In genomic region chrX:21695220-21695619, GRCm38 (mm10) we compare ENCODE assay signal across 51 mouse cellular contexts. TPM values are rescaled to one million over a fixed set of nuclear protein-coding genes. Genes with fewer than 3 reads are reported as not detected.
"Had no signal": no experiment of that assay in that cellular context is flagged by ENCODE, and none has a peak within 500 bp of the region (broad histone marks: within the 10 kb centered on the region; RNA-seq: fewer than 3 reads in every experiment).

No protein-coding gene starts in this region.

- DNase-seq: heart, postnatal 10 days; heart, postnatal 14 days; heart, postnatal 36 days; heart, postnatal 4 days; kidney, adult 11 months; kidney, adult 18-20 months; kidney, adult 2 months; kidney, adult 8-10 months; kidney, adult 9 months; kidney, postnatal 10 days; kidney, postnatal 14 days; kidney, postnatal 25 days; kidney, postnatal 36 days; kidney, postnatal 4 days; layer of hippocampus, adult 9-11 months; layer of hippocampus, postnatal 36 days had no signal

- H3K4me3 ChIP-seq: heart, embryonic 10.5 days; heart, embryonic 12.5 days; heart, embryonic 13.5 days; heart, embryonic 15.5 days; hindbrain, embryonic 10.5 days; hindbrain, embryonic 12.5 days; hindbrain, embryonic 13.5 days; hindbrain, embryonic 15.5 days; intestine, embryonic 15.5 days; kidney, embryonic 15.5 days; layer of hippocampus, adult 2 months had no signal

- H3K9me3 ChIP-seq: heart, embryonic 10.5 days; heart, embryonic 12.5 days; heart, embryonic 13.5 days; heart, embryonic 15.5 days; hindbrain, embryonic 10.5 days; hindbrain, embryonic 12.5 days; hindbrain, embryonic 13.5 days; hindbrain, embryonic 15.5 days; intestine, embryonic 15.5 days; kidney, embryonic 15.5 days had no signal

- H3K27ac ChIP-seq: heart, embryonic 10.5 days; heart, embryonic 13.5 days; heart, embryonic 15.5 days; hindbrain, embryonic 10.5 days; hindbrain, embryonic 12.5 days; hindbrain, embryonic 13.5 days; hindbrain, embryonic 14.5 days; hindbrain, embryonic 15.5 days; hindbrain, postnatal 0 days; intestine, embryonic 15.5 days; kidney, embryonic 15.5 days; kidney, postnatal 0 days; layer of hippocampus, adult 2 months had no signal

- H3K4me2 ChIP-seq: heart, embryonic 11.5 days; heart, embryonic 12.5 days; heart, embryonic 13.5 days; heart, embryonic 15.5 days; hindbrain, embryonic 12.5 days; hindbrain, embryonic 13.5 days; hindbrain, embryonic 14.5 days; hindbrain, embryonic 15.5 days; intestine, embryonic 15.5 days; kidney, embryonic 15.5 days had no signal

- H3K9ac ChIP-seq: heart, embryonic 12.5 days; heart, embryonic 13.5 days; heart, embryonic 15.5 days; hindbrain, embryonic 12.5 days; hindbrain, embryonic 13.5 days; hindbrain, embryonic 14.5 days; hindbrain, embryonic 15.5 days; intestine, embryonic 15.5 days; kidney, embryonic 15.5 days had no signal

- H3K36me3 ChIP-seq: heart, embryonic 10.5 days; heart, embryonic 12.5 days; heart, embryonic 13.5 days; heart, embryonic 15.5 days; hindbrain, embryonic 10.5 days; hindbrain, embryonic 12.5 days; hindbrain, embryonic 13.5 days; hindbrain, embryonic 15.5 days; intestine, embryonic 15.5 days; kidney, embryonic 15.5 days had no signal

- ATAC-seq: hindbrain, embryonic 16.5 days; hindbrain, postnatal 0 days; inflammation-experienced regulatory T-cells, adult 6 months; intestine, embryonic 15.5 days; intestine, embryonic 16.5 days; intestine, postnatal 0 days had no signal

- H3K27me3 ChIP-seq: heart, embryonic 12.5 days; heart, embryonic 13.5 days; heart, embryonic 15.5 days; hindbrain, embryonic 12.5 days; hindbrain, embryonic 13.5 days; hindbrain, embryonic 15.5 days; intestine, embryonic 15.5 days; kidney, embryonic 15.5 days had no signal

- H3K4me1 ChIP-seq: heart, embryonic 10.5 days; heart, embryonic 12.5 days; heart, embryonic 13.5 days; heart, embryonic 15.5 days; hindbrain, embryonic 10.5 days; hindbrain, embryonic 12.5 days; hindbrain, embryonic 13.5 days; hindbrain, embryonic 15.5 days; intestine, embryonic 15.5 days; kidney, embryonic 15.5 days had no signal

RNA-seq across cellular contexts. Expression of gene Slc6a14, which starts 19.5 kb away (rescaled TPM):
- total RNA-seq: heart, postnatal 36 days; hematopoietic stem cell, adult 5-6 weeks; hindbrain, postnatal 0 days; layer of hippocampus, adult 18-20 months; layer of hippocampus, adult 2 months; layer of hippocampus, postnatal 10 days; layer of hippocampus, postnatal 14 days; layer of hippocampus, postnatal 25 days; layer of hippocampus, postnatal 36 days had no signal
- polyA plus RNA-seq: heart, embryonic 10.5 days; heart, embryonic 11.5 days; heart, embryonic 12.5 days; heart, embryonic 14.5 days; hindbrain, embryonic 14.5 days; hindbrain, embryonic 15.5 days; hindbrain, embryonic 16.5 days; hindbrain, postnatal 0 days; inflammation-experienced regulatory T-cells, adult 6 months; kidney, embryonic 14.5 days had no signal

RNA-seq across cellular contexts. Expression of gene Gm28269, which starts 49.7 kb away (rescaled TPM):
- total RNA-seq: heart, adult 8-10 months; heart, postnatal 10 days; heart, postnatal 14 days; heart, postnatal 25 days; heart, postnatal 36 days; heart, postnatal 4 days; hematopoietic stem cell, adult 5-6 weeks; hindbrain, postnatal 0 days; layer of hippocampus, adult 18-20 months; layer of hippocampus, adult 2 months; layer of hippocampus, adult 8-10 months; layer of hippocampus, postnatal 10 days; layer of hippocampus, postnatal 14 days; layer of hippocampus, postnatal 25 days; layer of hippocampus, postnatal 36 days had no signal
- polyA plus RNA-seq: heart, embryonic 10.5 days; heart, embryonic 11.5 days; heart, embryonic 12.5 days; heart, embryonic 13.5 days; heart, embryonic 14.5 days; heart, embryonic 15.5 days; heart, embryonic 16.5 days; heart, postnatal 0 days; hindbrain, embryonic 10.5 days; hindbrain, embryonic 11.5 days; hindbrain, embryonic 12.5 days; hindbrain, embryonic 13.5 days; hindbrain, embryonic 14.5 days; hindbrain, embryonic 15.5 days; hindbrain, embryonic 16.5 days; hindbrain, postnatal 0 days; inflammation-experienced regulatory T-cells, adult 6 months; intestine, embryonic 14.5 days; intestine, embryonic 15.5 days; intestine, embryonic 16.5 days; intestine, postnatal 0 days; kidney, adult 2 months; kidney, embryonic 14.5 days; kidney, embryonic 15.5 days; kidney, embryonic 16.5 days; kidney, postnatal 0 days; large intestine, adult 2 months had no signal
